Mouse (Mus musculus) splenic B cell, adult 2 months (primary cell): Measurements from ENCODE around the gene Spice1.

Experiments
- DNase-seq: peaks from one replicate; pipeline ENCODE4 v3.0.0-alpha.2; 2011; ENCODE audit warnings: low read depth, low spot score
- H3K27me3 ChIP-seq: 2 replicates; pipeline ENCODE4 v1.6.1; 2012; ENCODE audit warnings: mild to moderate bottlenecking, low read length, moderate library complexity, mixed read lengths; ENCODE audit not compliant: control insufficient read depth, poor library complexity, insufficient read depth, severe bottlenecking
- H3K36me3 ChIP-seq: 2 replicates; pipeline ENCODE4 v1.6.1; 2012; ENCODE audit warnings: mild to moderate bottlenecking, low read length, moderate library complexity, mixed read lengths; ENCODE audit not compliant: control insufficient read depth, poor library complexity, insufficient read depth, severe bottlenecking

The Spice1 gene

GRCm38 (mm10) chr16:44337541-44337940 is 9.4 kb upstream of the Spice1 start:
- Histone ChIP-seq H3K27me3 (peaks cover 2% of the 10 kb centered on the region; the same call in 1 of the 2 replicates), H3K36me3 (no peaks in the 10 kb centered on the region)
- DNase-seq = no peak

- no peak for DNase-seq
- Histone ChIP-seq H3K27me3 (no peaks in the 10 kb centered on the region), H3K36me3 (no peaks in the 10 kb centered on the region; the same call in 1 of the 2 replicates)
These were observed 3.0 kb downstream of the Spice1 start for GRCm38 (mm10) chr16:44349801-44350397.

- Histone ChIP-seq H3K27me3 (no peaks in the 10 kb centered on the region), H3K36me3 (no peaks in the 10 kb centered on the region; the same call in 1 of the 2 replicates)
- no peak for DNase-seq
These were observed 9.4 kb downstream of the Spice1 start for GRCm38 (mm10) chr16:44356291-44356690.

- DNase-seq = peak; percentile 88
- H3K36me3 ChIP-seq = no peaks in the 10 kb centered on the region; the same call in 1 of the 2 replicates
- H3K27me3 ChIP-seq = no peaks in the 10 kb centered on the region
These were observed 10.8 kb downstream of the Spice1 start for GRCm38 (mm10) chr16:44357571-44358268.

- 0 out of 2 replicates have a peak, but pooled peaks cover 2% of the 10 kb centered on the region for H3K36me3 ChIP-seq
- DNase-seq = peak; percentile 74
- no peaks in the 10 kb centered on the region for H3K27me3 ChIP-seq
These were observed 15.3 kb downstream of the Spice1 start for GRCm38 (mm10) chr16:44361921-44362890.

GRCm38 (mm10) chr16:44365522-44365921 is 18.6 kb downstream of the Spice1 start:
- H3K27me3 ChIP-seq = no peaks in the 10 kb centered on the region
- no peak for DNase-seq
- 0 out of 2 replicates have a peak, but pooled peaks cover 2% of the 10 kb centered on the region for H3K36me3 ChIP-seq

GRCm38 (mm10) chr16:44375459-44375858 is 28.5 kb downstream of the Spice1 start:
- Histone ChIP-seq H3K36me3 (peaks cover 4% of the 10 kb centered on the region), H3K27me3 (no peaks in the 10 kb centered on the region)
- DNase-seq = no peak

GRCm38 (mm10) chr16:44380006-44380405 is 33.1 kb downstream of the Spice1 start:
- peaks cover 4% of the 10 kb centered on the region; the same call in 1 of the 2 replicates for H3K36me3 ChIP-seq
- DNase-seq = no peak

GRCm38 (mm10) chr16:44381578-44381977 is 34.7 kb downstream of the Spice1 start:
- H3K36me3 ChIP-seq = no peaks in the 10 kb centered on the region; the same call in 1 of the 2 replicates
- H3K27me3 ChIP-seq = no peaks in the 10 kb centered on the region
- DNase-seq = no peak

More at GRCm38 (mm10) chr16:44380006-44380405, 33.1 kb downstream of the Spice1 start:
- no peaks in the 10 kb centered on the region for H3K27me3 ChIP-seq

- no peak for DNase-seq
- Histone ChIP-seq H3K36me3 (peaks cover 3% of the 10 kb centered on the region; the same call in 1 of the 2 replicates), H3K27me3 (no peaks in the 10 kb centered on the region)
These were observed 36.6 kb downstream of the Spice1 start for GRCm38 (mm10) chr16:44383549-44383948.

GRCm38 (mm10) chr16:44384251-44384650 is 37.3 kb downstream of the Spice1 start:
- no peaks in the 10 kb centered on the region for H3K27me3 ChIP-seq
- H3K36me3 ChIP-seq = peaks cover 3% of the 10 kb centered on the region; the same call in 1 of the 2 replicates
- DNase-seq = no peak

- Histone ChIP-seq H3K27me3 (no peaks in the 10 kb centered on the region), H3K36me3 (0 out of 2 replicates have a peak, but pooled peaks cover 1% of the 10 kb centered on the region)
- peak; percentile 38 for DNase-seq
These were observed 45.1 kb downstream of the Spice1 start for GRCm38 (mm10) chr16:44391877-44392548.

- peak; percentile 63 for DNase-seq
- H3K36me3 ChIP-seq = no peaks in the 10 kb centered on the region
- no peaks in the 10 kb centered on the region for H3K27me3 ChIP-seq
These were observed 47.8 kb downstream of the Spice1 start, which contains the start of gene Cfap44 for GRCm38 (mm10) chr16:44394577-44395243. Cfap44 (plus strand) TSS chr16:44394796.
